Mouse (Mus musculus): ENCODE results near the gene Pdzrn4. TPM values are rescaled to one million over a fixed set of nuclear protein-coding genes. Genes with fewer than 3 reads are reported as not detected.

Gene Pdzrn4
- total RNA-seq, 1 experiment from 2014 or later = not detected

DNA sequence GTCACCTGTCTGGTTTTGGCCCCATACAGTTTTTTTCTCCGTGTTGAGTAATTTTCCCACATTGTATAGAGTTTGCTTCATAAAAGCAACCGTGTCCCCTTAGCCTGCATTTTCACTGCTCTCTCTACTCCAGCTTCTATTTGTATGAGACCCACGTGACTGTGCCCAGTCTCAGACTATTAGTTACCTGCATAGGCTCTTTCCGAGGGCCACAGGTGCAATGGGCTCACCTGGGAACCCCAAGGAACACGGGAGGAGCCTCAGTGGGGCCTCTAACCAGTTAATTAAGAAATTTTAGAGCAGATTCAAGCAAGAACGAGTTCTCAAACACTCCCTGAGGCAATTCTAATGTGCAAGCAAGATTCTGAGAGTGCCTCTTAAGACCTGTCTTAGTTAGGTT, 281.7 kb downstream of the Pdzrn4 start:
- no peak for ATAC-seq (replicated peaks; ENCODE audit: low read depth, poor library complexity, severe bottlenecking)

DNA sequence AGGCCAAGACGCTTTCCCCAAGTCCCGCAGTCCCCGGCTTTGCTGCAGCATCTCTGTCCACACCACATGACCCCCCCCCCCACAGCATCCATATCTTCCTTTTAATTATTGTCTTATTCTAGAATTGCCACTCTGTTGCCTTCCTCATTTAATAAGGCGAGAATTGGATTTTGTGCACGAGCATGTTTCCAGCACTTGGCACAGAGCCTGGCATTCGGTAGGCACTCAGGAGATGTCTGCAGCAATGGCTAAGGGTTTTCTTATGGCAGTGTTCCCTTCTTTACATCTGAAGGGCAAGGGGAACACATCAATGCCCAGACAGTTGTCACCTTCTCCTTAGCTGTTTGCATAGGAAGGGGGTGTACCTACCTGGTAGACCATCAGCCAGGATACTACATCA, 282.9 kb downstream of the Pdzrn4 start:
- no peak for ATAC-seq (replicated peaks; ENCODE audit: low read depth, poor library complexity, severe bottlenecking)

GRCm38 (mm10) chr15:92696276-92696956, 299.7 kb downstream of the Pdzrn4 start:
- ATAC-seq (replicated peaks; ENCODE audit: low read depth, poor library complexity, severe bottlenecking) = no peak

GRCm38 (mm10) chr15:92704146-92704545, 307.5 kb downstream of the Pdzrn4 start:
- ATAC-seq (replicated peaks; ENCODE audit: low read depth, poor library complexity, severe bottlenecking) = no peak

DNA sequence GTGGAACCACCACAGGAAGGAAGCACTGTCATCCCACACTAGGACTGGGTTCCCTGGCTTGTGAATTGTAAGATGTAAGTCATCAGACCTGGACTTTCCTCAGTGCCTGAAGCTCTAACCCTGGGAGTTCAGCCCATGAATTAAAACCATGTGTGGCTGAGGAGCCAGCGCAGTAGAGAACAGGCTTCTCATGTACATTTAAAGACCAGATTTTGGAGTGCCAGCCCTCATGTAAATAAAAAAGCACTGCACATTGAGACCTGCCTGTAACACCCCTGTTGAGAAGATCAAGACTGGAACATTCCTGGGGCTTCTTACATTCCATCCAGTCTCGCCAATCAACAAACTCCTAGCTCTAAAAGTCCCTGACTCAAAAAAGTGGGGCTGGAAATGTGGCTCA, 342.0 kb downstream of the Pdzrn4 start:
- ATAC-seq (replicated peaks; ENCODE audit: low read depth, poor library complexity, severe bottlenecking) = no peak

GRCm38 (mm10) chr15:92739887-92740286, 343.2 kb downstream of the Pdzrn4 start:
- no peak for ATAC-seq (replicated peaks; ENCODE audit: low read depth, poor library complexity, severe bottlenecking)

GRCm38 (mm10) chr15:92743624-92744023, 346.9 kb downstream of the Pdzrn4 start:
- ATAC-seq (replicated peaks; ENCODE audit: low read depth, poor library complexity, severe bottlenecking) = no peak

- no peak for ATAC-seq (replicated peaks; ENCODE audit: low read depth, poor library complexity, severe bottlenecking)
These were observed 349.4 kb downstream of the Pdzrn4 start for GRCm38 (mm10) chr15:92746081-92746480.

GRCm38 (mm10) chr15:92752167-92752566, 355.5 kb downstream of the Pdzrn4 start:
- no peak for ATAC-seq (replicated peaks; ENCODE audit: low read depth, poor library complexity, severe bottlenecking)

DNA sequence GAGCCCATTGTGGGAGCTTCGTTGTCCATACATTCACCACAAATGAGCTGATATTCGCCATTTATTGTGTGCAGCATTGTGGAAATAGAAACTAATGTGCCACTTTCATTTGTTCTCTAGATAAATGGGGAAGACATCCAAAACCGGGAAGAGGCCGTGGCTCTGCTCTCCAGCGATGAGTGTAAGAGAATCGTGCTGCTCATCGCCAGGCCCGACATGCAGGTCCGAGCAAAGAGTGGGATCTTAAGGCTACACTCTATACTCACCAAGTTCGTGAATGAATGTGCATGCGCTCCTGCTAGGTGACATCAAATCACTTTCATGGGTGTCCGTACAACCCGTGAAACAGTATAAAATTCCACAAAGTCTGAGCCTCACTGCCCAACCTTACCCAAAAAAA, 355.9 kb downstream of the Pdzrn4 start:
- ATAC-seq (replicated peaks; ENCODE audit: low read depth, poor library complexity, severe bottlenecking) = no peak

GRCm38 (mm10) chr15:92757085-92757903, 360.6 kb downstream of the Pdzrn4 start:
- ATAC-seq (replicated peaks; ENCODE audit: low read depth, poor library complexity, severe bottlenecking) = no peak

GRCm38 (mm10) chr15:92759001-92759400, 362.3 kb downstream of the Pdzrn4 start:
- no peak for ATAC-seq (replicated peaks; ENCODE audit: low read depth, poor library complexity, severe bottlenecking)

GRCm38 (mm10) chr15:92763303-92763702, 366.6 kb downstream of the Pdzrn4 start:
- ATAC-seq (replicated peaks; ENCODE audit: low read depth, poor library complexity, severe bottlenecking) = no peak

- no peak for ATAC-seq (replicated peaks; ENCODE audit: low read depth, poor library complexity, severe bottlenecking)
These were observed 372.9 kb downstream of the Pdzrn4 start for GRCm38 (mm10) chr15:92769535-92769934.

- no peak for ATAC-seq (replicated peaks; ENCODE audit: low read depth, poor library complexity, severe bottlenecking)
These were observed 391.4 kb downstream of the Pdzrn4 start for GRCm38 (mm10) chr15:92788036-92788435.

- no peak for ATAC-seq (replicated peaks; ENCODE audit: low read depth, poor library complexity, severe bottlenecking)
These were observed 397.6 kb downstream of the Pdzrn4 start for GRCm38 (mm10) chr15:92794275-92794674.

DNA sequence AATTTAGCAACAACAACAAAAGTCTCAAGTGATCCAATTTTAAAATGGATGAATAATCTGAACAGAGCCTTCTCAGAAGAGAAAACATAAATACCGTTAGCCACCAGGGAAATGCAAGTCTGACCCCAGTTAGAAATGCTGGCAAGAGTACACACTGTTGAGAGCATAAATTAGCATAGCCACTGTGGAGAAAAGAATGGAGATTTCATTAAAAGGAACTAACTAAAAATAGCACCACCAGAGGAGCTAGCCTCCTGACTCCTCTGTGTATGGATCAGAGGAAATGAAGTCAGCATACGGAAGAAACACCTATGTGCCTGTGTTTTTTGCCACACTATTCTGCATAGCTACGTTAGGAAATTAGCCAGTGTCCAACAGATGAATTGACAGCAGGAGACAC, 409.3 kb downstream of the Pdzrn4 start:
- ATAC-seq (replicated peaks; ENCODE audit: low read depth, poor library complexity, severe bottlenecking) = no peak

DNA sequence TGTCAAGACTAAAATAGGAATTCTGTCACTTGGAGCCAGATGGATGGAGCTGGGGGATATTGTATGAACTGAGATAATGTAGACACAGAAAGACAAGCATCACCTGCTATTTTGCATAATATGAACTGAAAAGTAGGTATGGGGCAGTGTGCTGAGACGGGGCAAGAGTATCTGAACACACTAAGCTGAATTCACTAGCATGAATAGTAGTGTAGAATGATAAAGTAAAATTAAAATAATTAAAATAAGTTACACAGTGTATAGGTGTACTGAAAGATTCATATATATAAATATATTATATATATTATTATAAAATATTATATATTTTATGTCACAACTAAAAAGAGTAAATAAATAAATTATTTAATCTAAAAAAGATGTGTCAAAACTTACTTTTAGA, 409.7 kb downstream of the Pdzrn4 start:
- ATAC-seq (replicated peaks; ENCODE audit: low read depth, poor library complexity, severe bottlenecking) = no peak

Data from common myeloid progenitor, adult 5-6 weeks (primary cell).